ENCODE assay signal across 8 mouse cellular contexts in genomic region chr4:107737907-107738306, GRCm38 (mm10). TPM values are rescaled to one million over a fixed set of nuclear protein-coding genes. Genes with fewer than 3 reads are reported as not detected.
DNase-seq lines count a peak whose midpoint lies in the region; ATAC-seq and TF ChIP-seq lines count a peak whose summit lies in the region.

No protein-coding gene starts in this region.

- peak; percentile 82 for DNase-seq in adrenal gland, adult 2 months
- peak; percentile 82 for DNase-seq in embryo, embryonic 11.5 days (ENCODE audit: low read depth, low spot score)
- peak; percentile 77 to 79 for DNase-seq in gastrocnemius, postnatal 4 days (ENCODE audit: low spot score in 2 of 2)
- peak; percentile 86 to 88 for DNase-seq in left cerebral cortex, postnatal 25 days (ENCODE audit: low spot score in 2 of 2)
- peak; percentile 89 for DNase-seq in midbrain, embryonic 10.5 days (ENCODE audit: low spot score)
- peak; percentile 68 to 75 for DNase-seq in right cerebral cortex, postnatal 36 days (ENCODE audit: low spot score in 2 of 2)
- peak; percentile 77 to 86 for DNase-seq in urinary bladder, postnatal 4 days (ENCODE audit: low spot score in 2 of 2)

- no peak overlapping the region for H3K27ac ChIP-seq in intestine, postnatal 0 days (ENCODE audit: low read depth, low read length)
- peak overlapping the region; percentile 4 for H3K27ac ChIP-seq in midbrain, embryonic 10.5 days (replicated peaks)

- WGBS in intestine, postnatal 0 days, result 4% methylated on average over 6 of the region's 6 CpGs
- 14% methylated on average over 6 of the region's 6 CpGs for WGBS in midbrain, embryonic 10.5 days

- H3K9ac ChIP-seq in intestine, postnatal 0 days (ENCODE audit: low read depth, low read length), result no peak overlapping the region

- no peaks in the 10 kb centered on the region for H3K9me3 ChIP-seq in intestine, postnatal 0 days (ENCODE audit: control insufficient read depth)
- H3K9me3 ChIP-seq in midbrain, embryonic 10.5 days (replicated peaks), result no peaks in the 10 kb centered on the region

- ATAC-seq in intestine, postnatal 0 days, result peak; percentile 71

- H3K4me3 ChIP-seq in intestine, postnatal 0 days (ENCODE audit: low read depth, low read length), result no peak overlapping the region
- H3K4me3 ChIP-seq in midbrain, embryonic 10.5 days, result no peak overlapping the region

- intact Hi-C loops in left cerebral cortex, postnatal 25 days (cut with DNase I), result loop anchor here (1.0 to 2.0 kb wide), 2 partner anchors 65 to 107 kb away; partner anchors contain the start of gene Lrp8

- no peaks in the 10 kb centered on the region for H3K27me3 ChIP-seq in intestine, postnatal 0 days (replicated peaks; ENCODE audit: control insufficient read depth, insufficient read depth, low read length)
- H3K27me3 ChIP-seq in midbrain, embryonic 10.5 days (ENCODE audit: low read depth, poor library complexity, severe bottlenecking), result peaks cover 83% of the 10 kb centered on the region

- TF ChIP-seq CTCF in intestine, postnatal 0 days (IDR thresholded peaks at IDR 0.05; ENCODE audit: low read depth), result peak; percentile 97

- no peaks in the 10 kb centered on the region for H3K36me3 ChIP-seq in intestine, postnatal 0 days (ENCODE audit: control insufficient read depth, insufficient read depth)
- H3K36me3 ChIP-seq in midbrain, embryonic 10.5 days, result no peaks in the 10 kb centered on the region

- H3K4me1 ChIP-seq in intestine, postnatal 0 days (replicated peaks; ENCODE audit: control insufficient read depth, insufficient read depth, low read length), result no peaks in the 10 kb centered on the region
- peaks cover 40% of the 10 kb centered on the region for H3K4me1 ChIP-seq in midbrain, embryonic 10.5 days

- H3K4me2 ChIP-seq in intestine, postnatal 0 days (replicated peaks; ENCODE audit: low read depth), result no peak overlapping the region

RNA-seq across cellular contexts. Expression of gene Dmrtb1, which starts 53.9 kb away (rescaled TPM):
- not detected for total RNA-seq in adrenal gland, adult 2 months (2021)
- polyA plus RNA-seq in adrenal gland, adult 2 months (2012; rRNA removed), result not detected in 2 replicates
- not detected for total RNA-seq in gastrocnemius, postnatal 4 days (2021)
- not detected in 2 replicates for polyA plus RNA-seq in intestine, postnatal 0 days (2015; fragmentation: Nextera tagmentation; extraction: Ambion mirVana)
- total RNA-seq in left cerebral cortex, postnatal 25 days (2021), result 1 to 10 TPM in 1 of 2 experiments, under 1 TPM in 1; 0.76 to 1.1 TPM
- 7.7 and 15.9 TPM in 2 replicates for polyA plus RNA-seq in midbrain, embryonic 10.5 days (2016; fragmentation: Nextera tagmentation; extraction: Ambion mirVana)
